Mouse (Mus musculus) urinary bladder, adult 2 months (tissue): ENCODE results near the gene Zdhhc8. TPM values are rescaled to one million over a fixed set of nuclear protein-coding genes. Genes with fewer than 3 reads are reported as not detected.

Source experiments
- DNase-seq: peaks from one replicate; pipeline ENCODE4 v3.0.0; 2022; ENCODE audit warnings: low spot score
- polyA plus RNA-seq: library from polyadenylated mRNA; depleted of rRNA; stranded (reverse); fragments of >200 nt; gene quantifications from 2 replicates; pipeline ENCODE4 v1.2.3, GENCODE M21; 2012; rRNA removed

The Zdhhc8 gene
- polyA plus RNA-seq, result 27.3 and 35.1 TPM in 2 replicates

DNA sequence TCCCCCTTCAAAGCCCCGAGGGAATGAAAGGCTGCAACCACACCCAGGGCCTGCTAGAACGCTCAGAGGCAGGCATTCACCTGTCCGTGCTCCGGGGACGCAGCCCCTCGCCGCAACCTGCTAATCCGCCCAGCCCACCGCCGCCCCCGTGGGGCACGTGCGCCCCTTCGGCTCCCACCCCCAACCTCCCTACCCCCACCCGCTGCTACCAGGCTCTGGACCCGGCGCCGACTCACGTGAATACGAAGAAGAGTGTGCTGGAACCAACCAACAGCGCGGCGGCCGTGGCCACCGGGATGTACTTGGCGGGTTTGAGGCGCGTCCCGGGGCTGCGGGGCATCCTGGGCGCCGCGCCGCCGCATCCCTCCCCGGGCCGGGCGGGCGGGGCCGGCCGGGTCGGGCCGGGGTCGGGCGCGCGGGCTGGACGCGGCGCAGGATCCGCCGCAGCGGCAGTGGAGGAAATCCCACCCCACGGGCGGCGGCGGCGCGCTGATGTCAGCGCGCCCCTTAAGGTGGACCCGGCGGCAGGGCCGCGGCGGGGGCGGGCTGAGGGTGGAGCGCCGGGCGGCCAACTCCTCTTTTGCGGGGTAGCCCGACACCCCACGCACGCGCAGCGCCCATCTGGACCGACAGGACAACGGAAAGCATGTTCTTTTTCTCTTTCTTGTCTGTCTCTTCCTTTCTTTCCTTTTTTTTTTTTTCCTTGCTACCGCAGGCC is at the start of gene Zdhhc8:
TSS of gene Zdhhc8 (minus strand) at position 466 of the 718 bp plus-strand sequence.
- DNase-seq, result peak; percentile 56

DNA sequence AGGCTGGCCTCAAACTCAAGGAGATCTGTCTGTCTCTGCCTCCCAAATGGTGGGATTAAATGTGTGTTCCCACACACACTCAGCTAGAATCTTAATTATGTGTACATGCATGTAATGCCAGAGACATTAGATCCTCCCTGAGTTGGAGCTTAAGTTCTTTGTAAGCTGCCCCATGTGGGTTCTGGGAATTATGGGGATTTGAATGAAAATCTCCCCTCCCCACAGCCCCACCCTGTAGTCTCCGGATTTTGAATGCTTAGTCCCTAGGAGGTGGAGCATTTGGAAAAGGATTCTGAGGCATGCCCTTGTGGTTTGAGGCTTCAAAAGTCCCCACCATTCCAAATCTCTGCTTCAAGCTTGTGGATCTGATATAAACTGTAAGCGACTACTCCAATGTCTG is 40.2 kb upstream of the Zdhhc8 start:
- DNase-seq, result no peak

DNA sequence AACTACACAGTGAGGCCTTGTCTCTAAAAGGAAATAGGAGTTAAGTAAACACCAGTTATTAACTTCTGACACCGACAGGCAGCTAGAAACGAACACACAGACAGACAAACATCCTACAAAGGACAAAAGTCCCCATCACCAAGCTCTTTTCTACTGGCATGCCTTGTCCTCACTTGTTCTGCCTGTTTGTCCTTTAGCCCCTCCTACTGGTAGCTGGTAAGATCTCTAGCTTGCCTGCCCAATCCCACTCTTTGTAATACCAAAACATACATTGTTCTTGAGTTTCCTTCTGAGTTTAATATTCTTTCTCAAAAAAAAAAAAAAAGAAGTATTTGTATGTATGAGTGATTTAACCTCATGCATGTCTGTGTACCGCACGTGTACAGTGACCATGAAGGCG is 33.2 kb upstream of the Zdhhc8 start:
- no peak for DNase-seq

DNA sequence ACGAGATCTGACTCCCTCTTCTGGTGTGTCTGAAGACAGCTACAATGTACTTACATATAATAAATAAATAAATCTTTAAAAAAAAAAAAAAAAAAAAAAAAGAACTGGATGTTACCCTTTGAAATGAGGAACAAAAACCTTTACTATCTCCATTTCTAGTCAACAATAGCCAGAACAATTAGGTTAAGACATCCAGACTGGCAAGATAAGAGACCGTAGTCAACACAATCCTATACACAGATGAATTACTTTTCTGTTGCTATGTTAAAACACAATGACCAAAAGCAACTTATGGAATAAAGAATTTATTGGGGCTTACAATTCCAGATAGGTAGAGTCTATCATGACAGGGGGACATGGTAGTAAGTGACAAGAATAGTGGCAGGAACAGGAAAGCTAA is 30.1 kb upstream of the Zdhhc8 start:
- DNase-seq, result no peak

DNA sequence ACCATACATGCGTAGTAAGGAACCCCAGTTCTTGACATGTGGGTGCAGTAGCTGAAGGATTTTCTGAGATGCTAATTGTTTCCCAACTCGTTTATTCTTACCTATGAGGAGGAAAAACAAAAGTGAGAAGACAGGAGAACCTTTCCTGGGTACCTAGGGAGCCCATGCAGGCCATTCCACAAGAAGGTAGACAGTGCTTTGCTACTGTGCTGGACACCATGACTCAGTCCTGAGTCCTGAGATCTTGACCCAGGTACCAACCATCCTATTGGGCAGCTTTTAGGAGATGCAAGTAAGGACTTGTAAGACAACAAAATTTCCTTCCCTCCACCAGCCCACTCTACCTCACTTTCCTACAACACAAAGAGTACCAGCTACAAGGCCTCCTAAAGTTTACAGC is 23.3 kb upstream of the Zdhhc8 start, which contains the start of gene Gm49776:
TSS of gene Gm49776 (minus strand) at position 101 of the 400 bp plus-strand sequence.
- no peak for DNase-seq

DNA sequence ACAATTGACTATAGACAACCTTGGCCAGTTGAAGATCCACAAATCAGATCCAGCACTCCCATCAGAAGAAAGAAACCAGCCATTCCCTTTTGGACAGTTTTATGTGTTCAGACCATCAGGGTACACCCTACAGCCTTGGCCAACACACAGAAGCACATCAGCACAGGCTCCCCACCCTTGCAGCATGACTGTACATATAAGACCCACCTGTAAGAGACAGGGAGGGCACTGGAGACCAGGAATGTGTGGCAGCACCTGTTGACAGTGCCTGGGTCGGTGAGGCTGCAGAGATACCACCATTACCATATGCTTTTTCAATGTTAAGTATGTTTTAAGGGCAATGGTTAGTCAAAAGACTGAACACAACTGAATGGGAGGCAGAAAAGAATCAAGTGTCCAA is 18.9 kb upstream of the Zdhhc8 start:
- no peak for DNase-seq

DNA sequence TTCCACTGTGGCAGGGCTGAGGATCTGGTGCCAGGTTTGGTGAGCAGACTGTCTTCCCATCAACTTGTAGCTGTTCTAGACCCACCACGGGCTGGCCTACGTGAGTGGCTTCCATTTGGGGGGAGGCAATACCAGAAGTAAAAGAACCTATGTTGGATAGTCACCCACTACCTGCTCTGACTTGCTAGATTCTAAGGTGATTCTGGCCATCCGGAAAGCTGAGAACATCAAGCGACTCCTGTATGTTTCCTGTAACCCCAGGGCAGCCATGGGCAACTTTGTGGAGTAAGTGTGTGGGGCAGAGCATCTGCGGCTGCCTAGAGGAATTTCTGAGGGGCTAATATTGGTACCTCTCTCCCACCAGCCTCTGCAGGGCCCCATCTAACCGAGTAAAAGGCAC is 17.8 kb upstream of the Zdhhc8 start:
- no peak for DNase-seq

DNA sequence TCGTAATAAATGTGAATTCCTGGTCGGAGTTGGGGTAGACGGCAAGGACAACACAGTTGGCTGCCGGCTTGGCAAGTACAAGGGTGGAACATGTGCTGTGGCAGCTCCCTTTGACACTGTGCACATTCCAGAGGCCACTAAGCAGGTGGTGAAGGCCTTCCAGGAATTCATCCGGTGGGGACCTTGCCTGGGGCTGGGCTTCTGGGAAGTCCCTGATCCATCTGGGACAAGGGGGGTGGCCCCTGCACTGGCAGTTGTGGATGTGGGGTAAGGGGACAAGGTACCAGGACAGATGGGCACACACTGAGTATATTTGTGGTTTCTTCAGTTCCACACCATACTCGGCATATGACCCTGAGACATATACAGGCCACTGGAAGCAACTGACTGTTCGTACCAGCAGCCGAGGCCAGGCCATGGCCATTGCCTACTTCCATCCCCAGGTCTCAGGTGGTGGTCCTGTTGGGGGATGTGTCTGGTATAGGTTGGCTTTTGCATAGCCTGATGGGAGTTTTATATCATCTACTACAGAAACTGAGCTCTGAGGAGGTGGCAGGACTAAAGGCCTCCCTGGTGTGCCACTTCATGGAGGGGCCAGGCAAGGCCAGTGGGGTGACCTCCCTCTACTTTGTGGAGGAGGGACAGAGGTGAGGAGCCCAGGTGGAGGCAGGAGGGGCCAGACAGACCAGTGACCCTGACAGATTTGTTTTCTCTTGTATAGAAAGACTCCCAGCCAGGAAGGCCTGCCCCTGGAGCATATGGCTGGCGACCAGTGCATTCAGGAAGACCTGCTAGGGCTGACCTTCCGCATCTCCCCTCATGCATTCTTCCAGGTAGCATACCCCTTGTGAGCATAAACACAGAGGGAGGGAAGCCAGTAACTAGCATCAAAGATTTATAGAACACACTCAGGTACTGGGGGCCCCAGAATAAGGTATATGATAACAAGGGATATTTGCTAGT is 16.2 kb upstream of the Zdhhc8 start:
- DNase-seq, result no peak

DNA sequence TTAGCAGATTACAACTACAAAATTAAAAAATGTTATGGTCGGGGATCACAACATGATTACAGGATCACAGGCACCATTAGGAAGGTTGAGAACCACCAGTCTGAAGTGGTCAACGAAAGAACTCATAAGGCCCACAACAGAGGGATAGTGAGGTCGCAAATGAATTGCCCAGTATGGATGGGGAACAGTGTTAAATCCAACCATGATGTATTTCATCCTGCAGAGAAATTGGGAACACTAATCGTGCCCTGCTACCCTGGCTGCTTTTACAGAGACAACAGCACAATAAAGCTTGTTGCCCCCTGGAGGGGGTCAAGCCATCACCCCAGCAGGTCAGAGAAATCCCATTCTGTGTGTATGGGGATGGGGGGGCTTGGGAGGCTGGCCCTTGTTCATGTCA is 15.3 kb upstream of the Zdhhc8 start:
- no peak for DNase-seq

DNA sequence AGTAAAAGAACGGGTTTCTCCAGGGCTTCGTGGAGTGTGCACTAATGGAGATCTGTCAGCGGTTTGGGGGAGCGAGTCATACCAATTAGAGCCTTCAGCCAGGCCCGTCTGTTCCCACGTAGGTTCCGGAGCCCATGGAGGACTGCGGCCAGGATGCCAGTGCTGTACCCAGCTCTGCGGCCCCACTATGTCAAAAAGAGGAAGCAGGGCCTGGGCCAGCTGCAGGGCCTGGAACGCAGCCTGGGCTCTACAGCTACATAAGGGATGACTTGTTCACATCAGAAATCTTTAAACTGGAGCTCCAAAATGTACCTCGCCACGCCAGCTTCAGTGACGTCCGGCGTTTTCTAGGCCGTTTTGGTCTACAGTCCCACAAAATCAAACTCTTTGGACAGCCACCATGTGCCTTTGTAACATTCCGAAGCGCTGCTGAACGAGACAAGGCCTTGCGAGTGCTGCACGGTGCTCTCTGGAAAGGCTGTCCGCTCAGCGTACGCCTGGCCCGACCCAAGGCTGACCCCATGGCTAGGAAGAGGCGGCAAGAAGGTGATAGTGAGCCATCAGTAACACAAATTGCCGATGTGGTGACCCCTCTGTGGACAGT is 14.5 kb upstream of the Zdhhc8 start:
- no peak for DNase-seq

DNA sequence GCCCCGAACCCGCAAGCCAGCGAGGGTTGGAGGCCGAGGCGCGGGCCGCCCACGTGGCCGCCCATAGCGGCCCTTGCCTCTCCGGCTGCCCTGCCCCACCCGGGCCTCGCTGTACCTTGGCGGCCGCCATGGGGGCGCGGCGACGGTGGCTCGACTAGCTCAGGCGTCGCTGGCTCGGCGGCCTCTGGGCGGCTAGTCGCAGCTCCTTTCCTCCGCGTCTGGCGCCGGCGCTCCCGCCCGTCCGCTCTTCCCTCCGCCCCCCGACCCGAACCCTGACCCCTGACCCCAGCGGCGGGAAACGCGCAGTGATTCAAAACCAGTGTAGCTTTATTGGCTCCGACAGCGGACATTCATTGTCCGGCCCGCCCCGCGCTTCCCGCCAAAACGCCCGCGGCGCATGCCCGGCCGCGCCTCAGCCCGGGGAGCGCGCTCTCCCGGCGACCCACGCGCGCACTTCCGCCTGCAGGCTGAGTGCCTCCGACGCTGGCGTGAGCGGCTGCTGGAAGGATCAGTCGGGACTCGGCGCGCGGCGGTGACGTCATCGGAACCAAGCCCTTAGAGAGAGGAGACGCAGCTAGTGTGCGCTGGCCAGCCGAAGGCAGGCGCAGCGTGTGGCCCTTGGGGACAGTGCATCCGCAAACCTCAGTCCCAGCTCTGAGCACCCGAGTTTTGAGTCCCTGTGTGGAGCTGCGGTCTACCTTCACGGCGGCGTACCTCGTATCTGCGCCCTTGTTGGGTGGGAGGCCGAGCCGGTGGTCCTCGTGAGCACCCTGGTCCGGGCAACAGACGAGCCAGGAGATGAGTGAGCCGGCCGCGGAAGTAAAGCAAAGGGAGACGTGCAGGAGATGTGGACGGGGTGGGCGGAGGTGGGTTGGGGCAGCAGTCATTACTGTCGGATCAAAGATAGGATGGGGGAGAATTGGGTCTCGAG is 13.8 kb upstream of the Zdhhc8 start, which contains the start of the genes Trmt2a and Ranbp1:
TSS of gene Trmt2a (plus strand) at position 247 of the 931 bp plus-strand sequence.
TSS of gene Ranbp1 (minus strand) at position 300 of the 931 bp plus-strand sequence.
- peak; percentile 99 for DNase-seq

DNA sequence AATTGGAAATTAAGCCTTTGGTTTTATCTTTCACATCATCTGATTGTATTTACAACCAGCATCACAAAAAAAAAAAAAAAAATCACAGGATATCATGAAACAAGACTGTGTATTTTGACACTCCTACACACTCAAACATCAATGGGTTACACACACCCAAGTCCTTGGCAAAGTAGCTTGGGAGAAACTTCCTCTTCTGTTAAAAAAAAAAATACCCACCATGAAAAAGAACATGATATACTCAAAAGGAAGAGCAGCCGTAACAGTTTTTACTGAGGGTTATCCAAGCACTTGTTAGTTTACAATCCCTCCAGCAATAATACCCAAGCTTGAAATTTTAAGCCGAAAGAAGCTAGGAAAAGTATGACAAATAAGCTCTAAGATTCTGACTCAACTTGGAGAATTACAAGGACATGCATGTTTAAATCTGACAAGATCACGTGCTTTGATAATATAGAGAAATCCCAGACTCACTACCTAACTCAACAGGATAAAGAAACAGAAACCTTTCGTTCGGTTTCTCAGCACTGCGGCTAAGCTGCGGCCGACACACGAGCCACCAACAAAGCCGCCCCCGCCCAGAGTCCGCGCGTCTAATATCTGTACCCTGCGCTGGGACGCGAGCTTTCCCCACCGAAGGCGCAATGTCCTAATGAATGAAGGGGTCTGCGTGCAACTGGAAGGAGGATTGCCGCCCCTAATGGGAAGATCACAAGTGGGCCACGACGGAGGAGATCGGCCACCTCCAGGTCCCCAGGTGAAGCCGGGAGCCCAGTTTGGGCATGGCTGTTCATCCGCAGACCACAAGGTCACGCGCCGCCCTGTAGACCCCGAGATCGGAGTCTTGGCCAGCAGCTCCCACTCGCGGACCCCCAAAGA is 12.8 kb upstream of the Zdhhc8 start:
- DNase-seq, result no peak

DNA sequence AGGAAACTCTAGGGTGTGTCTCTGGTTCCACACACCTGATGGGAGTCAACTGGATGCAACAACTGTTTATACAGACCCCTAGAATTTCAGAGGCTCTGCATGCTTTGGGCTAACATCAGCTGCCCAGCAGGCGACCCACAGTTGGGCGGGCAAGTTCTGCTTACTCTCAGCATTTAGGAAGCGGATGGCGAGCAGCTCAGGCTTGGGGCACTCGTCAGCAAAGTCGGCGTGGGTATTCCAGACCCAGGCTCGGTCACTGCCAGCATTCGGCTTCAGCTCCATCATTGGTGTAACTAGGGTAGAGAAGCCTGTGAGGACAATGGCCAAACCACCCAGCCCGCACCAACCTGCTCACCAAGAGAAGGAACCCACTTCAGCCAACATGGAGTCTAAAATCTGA is 6.6 kb upstream of the Zdhhc8 start:
- DNase-seq, result no peak

DNA sequence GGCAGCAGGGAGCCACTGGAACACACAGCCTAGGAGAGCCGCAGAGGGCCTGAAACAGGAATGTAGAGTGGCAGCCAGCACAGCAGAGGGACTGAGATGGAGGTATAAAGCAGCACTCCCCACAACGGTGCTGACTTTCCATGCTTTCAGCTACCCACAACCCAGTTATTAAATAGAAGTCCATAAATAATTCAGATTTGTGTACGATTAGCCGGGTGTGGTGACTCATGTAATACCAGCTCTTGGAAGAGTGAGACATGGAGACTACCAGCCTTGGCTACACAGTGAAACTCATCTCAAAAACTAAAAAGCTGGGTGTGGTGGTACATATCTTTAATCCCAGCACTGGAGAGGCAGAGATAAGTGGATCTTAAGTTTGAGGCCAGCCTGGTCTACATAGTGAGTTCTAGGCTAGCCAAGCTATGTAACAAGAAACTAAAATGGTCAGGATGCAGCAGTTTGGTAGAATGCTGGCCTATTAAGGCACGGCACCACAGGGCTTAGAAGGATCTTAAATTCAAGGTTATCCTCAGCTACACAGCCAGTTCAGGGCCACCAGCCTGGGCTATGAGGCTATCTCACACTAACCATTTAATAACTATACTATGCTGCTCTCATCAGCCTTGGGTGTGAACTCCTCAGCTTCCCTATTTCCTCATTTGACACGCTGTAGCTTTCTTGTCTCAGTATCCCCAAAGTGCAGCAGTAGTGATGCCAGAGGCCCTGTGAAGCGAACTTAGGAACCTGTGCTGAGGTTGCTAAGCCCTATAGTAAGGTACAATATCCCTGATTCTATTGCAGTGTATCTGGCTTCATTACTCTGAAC is 2.0 kb upstream of the Zdhhc8 start:
- no peak for DNase-seq

DNA sequence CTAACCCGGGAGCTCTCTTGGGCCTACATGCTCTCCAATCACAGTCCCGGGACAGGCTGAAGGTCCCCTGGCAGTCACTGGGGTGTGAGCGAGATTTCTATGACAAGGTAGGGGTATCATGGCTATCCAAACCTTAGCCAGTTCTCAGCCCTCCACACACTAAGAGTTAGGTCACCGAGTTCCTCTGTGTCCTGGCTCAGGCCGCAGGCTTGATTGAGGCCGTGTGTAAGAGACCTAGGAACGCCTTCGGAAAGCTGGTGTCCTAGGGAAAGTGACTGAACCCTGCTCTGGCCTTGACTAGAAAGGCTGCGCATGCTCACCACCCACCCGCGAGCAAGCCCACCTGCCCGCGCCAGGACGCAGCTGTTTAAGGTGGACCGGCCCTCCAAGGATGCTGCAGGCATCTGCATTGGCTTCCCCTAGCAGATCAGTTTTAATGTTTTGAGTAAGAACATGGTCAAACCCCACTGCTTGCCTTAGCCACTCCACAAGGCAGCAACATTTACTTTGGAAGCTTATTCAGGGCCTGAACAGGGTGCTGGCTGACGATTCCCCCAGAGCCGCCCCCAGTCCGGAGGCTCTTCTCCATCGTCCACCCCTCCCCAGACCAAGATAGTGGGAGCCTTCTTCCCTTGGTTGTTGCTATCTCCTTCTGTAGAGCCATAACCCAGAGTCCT is 591 bp upstream of the Zdhhc8 start:
- DNase-seq, result no peak

DNA sequence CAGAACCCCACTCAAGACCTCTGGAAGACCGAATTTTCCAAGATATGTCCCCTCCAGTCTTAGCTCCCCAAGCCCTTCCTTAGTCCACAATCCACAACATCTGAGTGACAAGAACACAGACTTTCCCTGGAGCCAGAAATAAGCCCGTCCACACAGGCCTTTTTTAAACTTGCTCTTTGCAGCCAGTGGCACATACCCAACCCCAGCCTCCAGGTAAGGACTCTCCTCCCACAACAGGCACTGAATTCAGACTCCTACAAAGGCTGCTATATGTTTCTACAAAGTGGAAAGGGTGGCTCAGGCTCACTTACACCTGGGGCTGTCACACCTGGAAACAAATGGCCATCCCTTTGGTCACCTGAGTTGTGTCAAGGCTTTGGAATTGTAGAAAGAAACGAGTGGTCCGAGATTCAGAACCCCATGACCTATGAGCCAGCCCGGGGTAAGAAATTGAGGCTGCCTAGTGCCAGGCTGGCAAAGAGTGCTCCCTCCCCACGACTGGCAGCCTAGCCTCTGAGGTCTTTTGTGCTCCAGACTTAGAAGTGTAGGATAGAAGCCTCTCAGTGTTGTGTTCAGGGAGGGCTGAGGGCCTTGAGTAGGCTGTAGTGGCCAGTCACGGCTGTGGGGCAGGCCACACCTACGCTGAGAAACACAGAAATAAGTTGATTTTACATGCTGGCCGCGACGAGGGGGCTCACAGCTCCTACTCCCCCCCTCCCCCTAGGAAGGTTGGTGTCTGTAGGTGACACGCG is 841 bp downstream of the Zdhhc8 start:
- DNase-seq, result no peak

DNA sequence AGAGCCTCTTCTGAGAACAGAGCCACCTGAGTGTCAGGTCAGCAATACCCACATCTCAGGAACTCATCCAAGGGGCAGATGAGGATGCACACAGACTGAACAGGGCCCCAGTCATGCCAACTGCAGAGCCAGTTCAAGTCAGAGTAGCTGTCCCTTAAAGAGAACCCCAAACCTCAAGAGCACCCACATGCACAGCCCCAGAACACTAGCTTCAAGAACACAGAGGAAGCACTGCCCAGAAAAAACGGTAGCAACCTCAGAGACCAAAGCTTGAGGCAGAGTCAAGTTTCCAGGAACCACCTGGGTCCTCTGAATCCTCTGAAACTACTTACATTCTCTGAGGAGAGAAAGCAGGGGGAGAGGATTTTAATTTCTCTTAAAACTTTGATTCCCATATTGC is 1.5 kb downstream of the Zdhhc8 start:
- no peak for DNase-seq

DNA sequence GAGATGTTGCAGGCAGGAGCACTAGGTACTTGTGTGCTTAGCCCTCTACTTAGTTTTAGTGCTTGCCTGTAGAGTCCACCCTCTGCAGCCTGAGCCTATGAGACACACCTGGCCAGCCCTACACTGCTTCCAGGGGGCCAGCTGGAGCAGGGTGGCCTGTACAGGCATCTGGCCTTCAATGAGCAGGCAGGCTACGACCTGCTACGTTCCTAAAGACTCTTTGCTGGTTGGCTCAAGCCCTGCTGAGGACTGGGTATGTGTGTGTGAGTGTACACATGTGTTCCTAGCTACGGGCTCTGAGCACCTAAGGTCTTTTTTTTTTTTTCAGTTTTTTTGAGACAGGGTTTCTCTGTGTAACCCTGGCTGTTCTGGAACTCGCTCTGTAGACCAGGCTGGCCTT is 3.5 kb downstream of the Zdhhc8 start:
- no peak for DNase-seq
